Mouse (Mus musculus) heart, embryonic 14.5 days (tissue): ENCODE data around the gene Arl8a. TPM values are rescaled to one million over a fixed set of nuclear protein-coding genes. Genes with fewer than 3 reads are reported as not detected.

Experiments used
- ATAC-seq: fragments of 200-750 bp; cut with Nextera tagmentation; 2 replicates; pipeline ENCODE4 v1.8.0; 2017; ENCODE audit warnings: low read depth, moderate TSS enrichment; ENCODE audit not compliant: insufficient number of reproducible peaks, insufficient read depth, low FRiP score
- H3K27ac ChIP-seq, 2 experiments: fragments of 200-500 bp in 1 of 2; fragments of 300-500 bp in 1 of 2; sonication (generic) in 1 of 2; replicated peaks in 1 of 2; 2 replicates each; pipeline ENCODE4 v1.5.1; 2012 to 2014; ENCODE audit warnings: low read depth in 2 of 2, low read length in 2 of 2, control low read depth in 1 of 2, mild to moderate bottlenecking in 1 of 2, mixed read lengths in 1 of 2; ENCODE audit not compliant: control insufficient read depth in 1 of 2, insufficient read depth in 1 of 2
- H3K27me3 ChIP-seq: fragments of 300-500 bp; sonication (generic); 2 replicates; pipeline ENCODE4 v1.6.1; 2014; ENCODE audit warnings: mild to moderate bottlenecking, low read length, control low read depth; ENCODE audit not compliant: control insufficient read depth, insufficient read depth
- H3K36me3 ChIP-seq: fragments of 300-500 bp; sonication (generic); 2 replicates; pipeline ENCODE4 v1.6.1; 2014; ENCODE audit warnings: mild to moderate bottlenecking, control low read depth, low read length, mixed read lengths; ENCODE audit not compliant: control insufficient read depth, insufficient read depth
- H3K4me1 ChIP-seq, 2 experiments: fragments of 200-500 bp in 1 of 2; fragments of 300-500 bp in 1 of 2; sonication (generic) in 1 of 2; 2 replicates each; pipeline ENCODE4 v1.6.1; 2012 to 2014; ENCODE audit warnings: low read length in 2 of 2, control low read depth in 1 of 2, mixed read lengths in 1 of 2; ENCODE audit not compliant: control insufficient read depth in 2 of 2, insufficient read depth in 2 of 2
- H3K4me2 ChIP-seq: fragments of 300-500 bp; sonication (generic); 2 replicates; pipeline ENCODE4 v1.6.1; 2014; ENCODE audit warnings: mild to moderate bottlenecking, low read length
- H3K4me3 ChIP-seq, 2 experiments: fragments of 200-500 bp in 1 of 2; fragments of 300-500 bp in 1 of 2; sonication (generic) in 1 of 2; 2 replicates each; pipeline ENCODE4 v1.5.1; 2012 to 2014; ENCODE audit warnings: low read length in 2 of 2, mild to moderate bottlenecking in 2 of 2, control low read depth in 1 of 2, low read depth in 1 of 2, moderate library complexity in 1 of 2; ENCODE audit not compliant: control insufficient read depth in 1 of 2, insufficient read depth in 1 of 2
- H3K9ac ChIP-seq: fragments of 300-500 bp; sonication (generic); 2 replicates; pipeline ENCODE4 v1.6.1; 2014; ENCODE audit warnings: mild to moderate bottlenecking, low read length
- H3K9me3 ChIP-seq: fragments of 300-500 bp; sonication (generic); 2 replicates; pipeline ENCODE4 v1.6.1; 2016; ENCODE audit warnings: low read length, control low read depth; ENCODE audit not compliant: control insufficient read depth
- WGBS: fragments of 180-500 bp; shearing (Covaris S2); extraction: QIAGEN DNeasy Blood & Tissue Kit; methylation state at CpG from one replicate; pipeline ENCODE4 v1.1.7; 2014; 5-methylcytosine and 5-hydroxymethylcytosine counted together
- polyA plus RNA-seq: library from polyadenylated mRNA; unstranded; fragments of >200 nt; fragmentation: Nextera tagmentation; extraction: Ambion mirVana; gene quantifications from 2 replicates; pipeline ENCODE4 v1.2.1, GENCODE M21; 2014

Gene Arl8a
- polyA plus RNA-seq, 1 experiment from 2014 or later, result 37.2 TPM

GRCm38 (mm10) chr1:135170299-135170698 lies 23.7 kb downstream of the Arl8a start:
- Histone ChIP-seq H3K27ac (peak overlapping the region; percentile 14 to 62; a peak in 3 of 4 replicates), H3K9me3 (no peaks in the 10 kb centered on the region), H3K9ac (no peak overlapping the region), H3K27me3 (peaks cover 57% of the 10 kb centered on the region), H3K36me3 (no peaks in the 10 kb centered on the region), H3K4me3 (no peak overlapping the region), H3K4me1 (peaks cover 9 to 11% of the 10 kb centered on the region in 2 experiments), H3K4me2 (peak overlapping the region; percentile 39)
- no peak for ATAC-seq
- WGBS, result 47% methylated on average over 10 of the region's 10 CpGs

DNA sequence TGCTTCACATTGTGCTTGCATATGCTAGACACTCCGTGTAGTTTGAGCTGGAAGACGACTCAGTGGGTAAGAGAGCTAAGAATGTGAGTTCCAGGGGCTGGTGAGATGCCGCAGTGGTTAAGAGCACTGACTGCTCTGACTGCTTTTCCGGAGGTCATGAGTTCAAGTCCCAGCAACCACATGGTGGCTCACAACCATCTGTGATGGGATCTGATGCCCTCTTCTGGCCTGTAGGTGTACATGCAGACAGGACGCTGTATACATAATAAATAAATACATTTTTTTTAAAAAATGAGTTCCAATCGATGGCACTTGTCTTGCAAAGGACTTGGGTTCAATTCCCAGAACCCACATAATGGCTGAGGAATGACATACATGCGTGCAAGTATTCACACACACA lies 24.6 kb downstream of the Arl8a start:
- WGBS, result 77% methylated on average over 7 of the region's 7 CpGs
- H3K4me1 ChIP-seq, result peaks cover 9 to 11% of the 10 kb centered on the region in 2 experiments
- H3K9me3 ChIP-seq, result no peaks in the 10 kb centered on the region
- no peak overlapping the region for H3K4me3 ChIP-seq
- ATAC-seq, result no peak
- no peak overlapping the region for H3K9ac ChIP-seq
- peaks cover 52% of the 10 kb centered on the region for H3K27me3 ChIP-seq
- no peak overlapping the region for H3K4me2 ChIP-seq
- H3K27ac ChIP-seq, result no peak overlapping the region
- no peaks in the 10 kb centered on the region for H3K36me3 ChIP-seq

- peaks cover 9 to 11% of the 10 kb centered on the region in 2 experiments for H3K4me1 ChIP-seq
- no peak overlapping the region for H3K4me3 ChIP-seq
- no peaks in the 10 kb centered on the region for H3K9me3 ChIP-seq
- H3K9ac ChIP-seq, result no peak overlapping the region
- H3K27ac ChIP-seq, result no peak overlapping the region
- ATAC-seq, result no peak; the same call in 1 of the 2 replicates
- WGBS, result 53% methylated on average over 6 of the region's 6 CpGs
- no peaks in the 10 kb centered on the region for H3K36me3 ChIP-seq
- no peak overlapping the region for H3K4me2 ChIP-seq
- H3K27me3 ChIP-seq, result peaks cover 44% of the 10 kb centered on the region
Observed at GRCm38 (mm10) chr1:135171984-135172383, 25.4 kb downstream of the Arl8a start.

DNA sequence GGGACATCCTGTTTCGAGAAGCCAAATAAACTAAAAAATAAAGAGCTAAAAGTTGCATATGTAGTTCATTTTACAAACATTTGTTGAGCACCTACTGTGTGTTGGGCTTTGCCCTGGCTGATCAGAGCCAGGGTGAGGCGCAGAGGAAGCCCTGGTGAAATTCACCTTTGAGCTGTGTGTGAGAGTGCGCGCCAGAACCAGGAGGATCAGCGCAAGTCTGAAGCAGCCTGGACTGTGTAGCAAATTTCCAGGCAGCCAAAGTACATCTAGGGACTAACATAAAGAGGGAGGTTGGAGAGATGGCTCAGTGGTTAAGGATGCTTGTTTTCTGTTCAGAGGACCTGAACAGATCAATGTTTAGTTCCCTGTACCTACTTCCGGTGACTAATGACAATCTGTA lies 26.7 kb downstream of the Arl8a start:
- 93% methylated on average over 6 of the region's 6 CpGs for WGBS
- ATAC-seq, result no peak
- H3K27me3 ChIP-seq, result peaks cover 41% of the 10 kb centered on the region

DNA sequence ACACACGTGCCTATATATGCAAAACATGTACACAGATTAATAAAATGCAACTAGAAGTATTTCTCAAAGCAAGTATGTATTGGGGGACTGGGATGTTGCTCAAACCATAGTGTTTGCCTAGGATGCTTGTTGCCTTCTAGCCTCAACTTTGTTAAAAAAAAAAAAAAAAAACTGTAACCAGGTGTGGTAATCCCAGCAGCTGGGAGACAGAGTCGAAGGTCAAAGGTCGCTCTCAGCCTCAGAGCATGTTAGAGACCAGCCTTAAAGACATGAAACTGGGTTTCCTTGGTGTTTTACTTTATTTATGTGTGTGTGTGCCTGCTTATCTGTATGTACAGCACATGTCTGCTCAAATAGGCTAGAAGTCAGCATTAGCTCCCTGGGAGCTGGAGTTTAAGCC lies 28.6 kb downstream of the Arl8a start:
- no peak overlapping the region for H3K9ac ChIP-seq
- no peak overlapping the region for H3K4me2 ChIP-seq
- no peak for ATAC-seq
- no peak overlapping the region for H3K4me3 ChIP-seq
- H3K9me3 ChIP-seq, result no peaks in the 10 kb centered on the region
- no peak overlapping the region for H3K27ac ChIP-seq
- peaks cover 25% of the 10 kb centered on the region for H3K27me3 ChIP-seq
- H3K4me1 ChIP-seq, result peaks cover 3 to 5% of the 10 kb centered on the region in 2 experiments; a peak in 3 of 4 replicates
- H3K36me3 ChIP-seq, result no peaks in the 10 kb centered on the region
- WGBS, result 84% methylated on average over 3 of the region's 3 CpGs

More for the DNA sequence above, 26.7 kb downstream of the Arl8a start:
- H3K9me3 ChIP-seq, result no peaks in the 10 kb centered on the region
- H3K4me2 ChIP-seq, result no peak overlapping the region
- H3K27ac ChIP-seq, result no peak overlapping the region
- H3K4me3 ChIP-seq, result no peak overlapping the region
- H3K9ac ChIP-seq, result no peak overlapping the region
- H3K4me1 ChIP-seq, result peaks cover 9 to 11% of the 10 kb centered on the region in 2 experiments
- H3K36me3 ChIP-seq, result no peaks in the 10 kb centered on the region

DNA sequence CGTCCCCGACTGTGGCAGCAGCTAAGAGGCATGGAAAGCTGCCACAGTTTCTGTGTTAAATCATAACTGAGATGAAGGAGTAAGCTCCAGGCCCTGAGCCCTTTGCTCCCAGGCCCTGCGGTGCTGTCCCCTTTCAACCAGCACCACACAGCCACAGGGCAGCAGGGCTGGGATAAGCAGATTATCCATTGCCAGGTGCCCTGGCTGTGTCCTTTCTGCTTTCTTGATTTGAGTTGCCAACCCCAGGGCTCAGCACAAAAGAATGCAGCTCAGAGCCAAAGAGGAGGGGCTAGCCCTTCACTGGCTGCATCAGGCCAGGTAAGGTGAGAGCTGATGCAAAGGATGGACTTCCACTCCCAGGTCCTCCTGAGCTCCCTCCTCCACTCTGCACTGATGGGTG lies 31.1 kb downstream of the Arl8a start:
- WGBS, result 90% methylated on average over 3 of the region's 3 CpGs
- H3K27ac ChIP-seq, result no peak overlapping the region
- no peak overlapping the region for H3K4me2 ChIP-seq
- peaks cover 31% of the 10 kb centered on the region for H3K27me3 ChIP-seq
- peaks cover 10 to 11% of the 10 kb centered on the region in 2 experiments; a peak in 2 of 4 replicates for H3K4me1 ChIP-seq
- no peaks in the 10 kb centered on the region for H3K9me3 ChIP-seq
- H3K9ac ChIP-seq, result no peak overlapping the region
- ATAC-seq, result no peak
- H3K36me3 ChIP-seq, result no peaks in the 10 kb centered on the region
- no peak overlapping the region for H3K4me3 ChIP-seq

- Histone ChIP-seq H3K4me1 (peaks cover 17% of the 10 kb centered on the region in 2 experiments; a peak in 2 of 4 replicates), H3K27ac (no peak overlapping the region), H3K36me3 (no peaks in the 10 kb centered on the region), H3K9ac (no peak overlapping the region), H3K27me3 (peaks cover 34% of the 10 kb centered on the region), H3K4me3 (no peak overlapping the region), H3K4me2 (no peak overlapping the region), H3K9me3 (no peaks in the 10 kb centered on the region)
- no peak for ATAC-seq
- WGBS, result 87% methylated on average over 7 of the region's 7 CpGs
Observed at GRCm38 (mm10) chr1:135178863-135179262, 32.2 kb downstream of the Arl8a start.

- Histone ChIP-seq H3K4me1 (peaks cover 17 to 19% of the 10 kb centered on the region in 2 experiments; a peak in 2 of 4 replicates), H3K27me3 (peaks cover 34% of the 10 kb centered on the region), H3K4me2 (no peak overlapping the region), H3K9me3 (no peaks in the 10 kb centered on the region), H3K36me3 (no peaks in the 10 kb centered on the region), H3K27ac (no peak overlapping the region), H3K4me3 (no peak overlapping the region), H3K9ac (no peak overlapping the region)
- ATAC-seq, result no peak
- WGBS, result 47% methylated on average over 10 of the region's 10 CpGs
Observed at GRCm38 (mm10) chr1:135180830-135181229, 34.2 kb downstream of the Arl8a start.
